Mouse (Mus musculus): Measurements from ENCODE around the gene Naa11. TPM values are rescaled to one million over a fixed set of nuclear protein-coding genes. Genes with fewer than 3 reads are reported as not detected.

Gene Naa11
- polyA plus RNA-seq, 1 experiment: 0.02 TPM

- H3K4me3 ChIP-seq: no peak overlapping the region
- no peak overlapping the region for H3ac ChIP-seq (ENCODE audit: control insufficient read depth, insufficient read length)
- no peak overlapping the region for H3K4me2 ChIP-seq (ENCODE audit: low read depth)
- no peaks in the 10 kb centered on the region for H3K36me3 ChIP-seq (ENCODE audit: control insufficient read depth, insufficient read depth)
- no peaks in the 10 kb centered on the region for H3K79me2 ChIP-seq (ENCODE audit: control insufficient read depth, insufficient read depth)
- TF ChIP-seq CEBPB (IDR thresholded peaks at IDR 0.05; ENCODE audit: insufficient read depth, poor library complexity, severe bottlenecking) (no peak), E2F4 (IDR thresholded peaks at IDR 0.05; ENCODE audit: insufficient read depth) (no peak), TCF3 (IDR thresholded peaks at IDR 0.05; ENCODE audit: insufficient read length, low read depth) (no peak), MYOD1 (IDR thresholded peaks at IDR 0.05; ENCODE audit: control insufficient read depth in 1 of 3, insufficient read length in 2 of 3, low read depth in 2 of 3) (peak in 2 of 3 experiments; percentile 59 to 68)
- H3K27me3 ChIP-seq (ENCODE audit: control insufficient read depth, insufficient read depth, insufficient read length): no peaks in the 10 kb centered on the region
Measured at GRCm38 (mm10) chr5:97359104-97359503, 33.1 kb downstream of the Naa11 start.

- Histone ChIP-seq H3K27me3 (ENCODE audit: control insufficient read depth, insufficient read depth, insufficient read length) (no peaks in the 10 kb centered on the region), H3K36me3 (ENCODE audit: control insufficient read depth, insufficient read depth) (no peaks in the 10 kb centered on the region), H3K4me3 (no peak overlapping the region), H3ac (ENCODE audit: control insufficient read depth, insufficient read length) (no peak overlapping the region), H3K79me2 (ENCODE audit: control insufficient read depth, insufficient read depth) (no peaks in the 10 kb centered on the region), H3K4me2 (ENCODE audit: low read depth) (no peak overlapping the region)
- TF ChIP-seq SRF (IDR thresholded peaks at IDR 0.05; ENCODE audit: control insufficient read depth, insufficient read length, low read depth) (no peak), REST (IDR thresholded peaks at IDR 0.05; ENCODE audit: insufficient read depth, insufficient read length) (no peak), MYOD1 (IDR thresholded peaks at IDR 0.05; ENCODE audit: control insufficient read depth in 1 of 3, insufficient read length in 2 of 3, low read depth in 2 of 3) (no peak), TCF3 (IDR thresholded peaks at IDR 0.05; ENCODE audit: insufficient read length, low read depth) (no peak), POLR2A (IDR thresholded peaks at IDR 0.05; ENCODE audit: insufficient read length, low read depth) (no peak), E2F4 (IDR thresholded peaks at IDR 0.05; ENCODE audit: insufficient read depth) (no peak), MYOG (IDR thresholded peaks at IDR 0.05; ENCODE audit: control insufficient read depth in 1 of 3, insufficient read depth in 1 of 3, insufficient read length in 2 of 3, low read depth in 2 of 3) (no peak)
Measured at GRCm38 (mm10) chr5:97356135-97356534, 36.0 kb downstream of the Naa11 start.

- Histone ChIP-seq H3K36me3 (ENCODE audit: control insufficient read depth, insufficient read depth) (no peaks in the 10 kb centered on the region), H3K79me2 (ENCODE audit: control insufficient read depth, insufficient read depth) (no peaks in the 10 kb centered on the region), H3K4me2 (ENCODE audit: low read depth) (no peak overlapping the region), H3K4me3 (no peak overlapping the region), H3K27me3 (ENCODE audit: control insufficient read depth, insufficient read depth, insufficient read length) (no peaks in the 10 kb centered on the region), H3ac (ENCODE audit: control insufficient read depth, insufficient read length) (no peak overlapping the region)
- TF ChIP-seq REST (IDR thresholded peaks at IDR 0.05; ENCODE audit: insufficient read depth, insufficient read length): no peak
- TF ChIP-seq MYOD1 (IDR thresholded peaks at IDR 0.05; ENCODE audit: control insufficient read depth in 1 of 3, insufficient read length in 2 of 3, low read depth in 2 of 3): no peak
- no peak for TF ChIP-seq TCF3 (IDR thresholded peaks at IDR 0.05; ENCODE audit: insufficient read length, low read depth)
- no peak for TF ChIP-seq POLR2AphosphoS2 (IDR thresholded peaks at IDR 0.05; ENCODE audit: insufficient read length, low read depth)
- no peak for TF ChIP-seq MYOG (IDR thresholded peaks at IDR 0.05; ENCODE audit: control insufficient read depth in 1 of 3, insufficient read depth in 1 of 3, insufficient read length in 2 of 3, low read depth in 2 of 3)
- no peak for TF ChIP-seq POLR2A (IDR thresholded peaks at IDR 0.05; ENCODE audit: insufficient read length, low read depth)
- TF ChIP-seq MAX (IDR thresholded peaks at IDR 0.05; ENCODE audit: low read depth): no peak
- TF ChIP-seq USF1 (IDR thresholded peaks at IDR 0.05; ENCODE audit: low read depth): no peak
- TF ChIP-seq CEBPB (IDR thresholded peaks at IDR 0.05; ENCODE audit: insufficient read depth, poor library complexity, severe bottlenecking): no peak
Measured at GRCm38 (mm10) chr5:97355152-97355551, 37.0 kb downstream of the Naa11 start.

GRCm38 (mm10) chr5:97348760-97349159 is 43.4 kb downstream of the Naa11 start:
- Histone ChIP-seq H3K36me3 (ENCODE audit: control insufficient read depth, insufficient read depth) (no peaks in the 10 kb centered on the region), H3ac (ENCODE audit: control insufficient read depth, insufficient read length) (no peak overlapping the region), H3K27me3 (ENCODE audit: control insufficient read depth, insufficient read depth, insufficient read length) (no peaks in the 10 kb centered on the region), H3K4me3 (no peak overlapping the region), H3K79me2 (ENCODE audit: control insufficient read depth, insufficient read depth) (no peaks in the 10 kb centered on the region), H3K4me2 (ENCODE audit: low read depth) (peak overlapping the region; percentile 33)
- no peak for TF ChIP-seq E2F4 (IDR thresholded peaks at IDR 0.05; ENCODE audit: insufficient read depth)
- 0 out of 2 replicates have a peak, but pooled peaks have one; percentile 10 for TF ChIP-seq CEBPB (IDR thresholded peaks at IDR 0.05; ENCODE audit: insufficient read depth, poor library complexity, severe bottlenecking)

- no peaks in the 10 kb centered on the region for H3K27me3 ChIP-seq (ENCODE audit: control insufficient read depth, insufficient read depth, insufficient read length)
- H3K4me2 ChIP-seq (ENCODE audit: low read depth): no peak overlapping the region
- H3K4me3 ChIP-seq: no peak overlapping the region
- no peak overlapping the region for H3ac ChIP-seq (ENCODE audit: control insufficient read depth, insufficient read length)
- TF ChIP-seq POLR2A (IDR thresholded peaks at IDR 0.05; ENCODE audit: insufficient read length, low read depth) (no peak), REST (IDR thresholded peaks at IDR 0.05; ENCODE audit: insufficient read depth, insufficient read length) (no peak), USF1 (IDR thresholded peaks at IDR 0.05; ENCODE audit: low read depth) (no peak), E2F4 (IDR thresholded peaks at IDR 0.05; ENCODE audit: insufficient read depth) (no peak), TCF3 (IDR thresholded peaks at IDR 0.05; ENCODE audit: insufficient read length, low read depth) (no peak), CEBPB (IDR thresholded peaks at IDR 0.05; ENCODE audit: insufficient read depth, poor library complexity, severe bottlenecking) (no peak), TCF12 (IDR thresholded peaks at IDR 0.05; ENCODE audit: insufficient read depth, poor library complexity, severe bottlenecking) (no peak), SRF (IDR thresholded peaks at IDR 0.05; ENCODE audit: control insufficient read depth, insufficient read length, low read depth) (no peak), POLR2AphosphoS2 (IDR thresholded peaks at IDR 0.05; ENCODE audit: insufficient read length, low read depth) (no peak), MYOG (IDR thresholded peaks at IDR 0.05; ENCODE audit: control insufficient read depth in 1 of 3, insufficient read depth in 1 of 3, insufficient read length in 2 of 3, low read depth in 2 of 3) (no peak), MAX (IDR thresholded peaks at IDR 0.05; ENCODE audit: low read depth) (no peak), MYOD1 (IDR thresholded peaks at IDR 0.05; ENCODE audit: control insufficient read depth in 1 of 3, insufficient read length in 2 of 3, low read depth in 2 of 3) (no peak)
- H3K36me3 ChIP-seq (ENCODE audit: control insufficient read depth, insufficient read depth): no peaks in the 10 kb centered on the region
- H3K79me2 ChIP-seq (ENCODE audit: control insufficient read depth, insufficient read depth): no peaks in the 10 kb centered on the region
Measured at GRCm38 (mm10) chr5:97348310-97348709, 43.9 kb downstream of the Naa11 start.
